Mouse (Mus musculus) T-cell, adult 2 months (primary cell): ENCODE data around the gene Ninj2.

Experiments used
- DNase-seq: peaks from one replicate; pipeline ENCODE4 v3.0.0; 2022; ENCODE audit warnings: low spot score

Gene Ninj2

DNA sequence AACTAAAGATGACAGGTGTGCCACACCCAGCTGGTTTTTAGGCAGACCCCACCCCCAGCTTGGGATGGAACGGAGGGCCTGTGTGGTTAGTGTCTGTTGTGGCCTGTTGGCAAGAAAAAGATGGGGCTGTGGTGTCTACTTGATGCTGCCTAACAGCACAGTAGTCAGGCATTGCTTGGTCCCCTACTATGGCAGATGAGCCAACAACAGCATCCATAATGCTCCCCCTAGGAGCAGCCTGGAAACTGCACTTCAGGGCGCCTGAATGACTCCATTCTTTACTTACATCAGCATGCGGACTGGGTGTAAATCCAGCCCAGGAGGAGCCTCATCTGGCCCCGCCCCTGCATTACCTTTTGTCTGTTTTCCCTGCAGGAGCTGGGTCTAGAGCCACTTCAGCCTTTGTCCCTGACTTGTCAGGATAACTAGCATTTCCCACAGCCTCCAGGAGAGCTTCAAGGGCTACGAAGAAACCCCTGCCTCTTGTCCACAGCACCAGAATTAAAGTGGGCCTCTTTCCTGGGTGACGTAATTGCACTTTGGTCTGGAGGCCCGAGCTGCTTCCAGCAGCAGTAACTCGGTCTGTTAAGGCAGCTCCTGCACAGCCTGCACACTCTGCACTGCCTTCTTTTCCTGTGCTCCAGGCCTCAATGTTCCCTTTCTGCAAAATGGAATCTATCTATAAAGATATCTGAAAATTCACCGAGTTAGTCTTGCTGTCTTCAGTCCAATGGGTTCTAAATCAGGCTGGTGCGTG, 106.7 kb downstream of the Ninj2 start:
- peak; percentile 74 for DNase-seq

DNA sequence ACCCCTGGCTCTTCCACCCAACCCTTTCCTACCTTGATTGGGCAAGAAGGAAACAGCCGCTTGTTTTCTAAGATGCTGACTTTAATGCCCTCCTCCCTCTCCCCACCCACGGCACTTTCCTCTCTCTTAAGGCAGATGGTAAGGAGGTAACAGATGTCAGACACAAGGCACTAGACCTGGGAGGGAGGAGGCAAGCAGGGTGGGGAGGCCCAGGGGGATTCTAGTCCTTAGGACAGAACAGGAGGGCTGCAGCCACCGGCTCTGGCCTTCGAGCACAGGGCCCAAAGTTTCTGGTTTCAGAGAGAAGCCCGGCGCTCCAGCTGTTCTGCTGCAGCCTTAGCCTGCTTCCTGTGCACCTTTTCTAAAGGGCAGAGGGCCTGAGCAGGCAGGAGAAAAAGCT, 108.8 kb downstream of the Ninj2 start:
- no peak for DNase-seq

DNA sequence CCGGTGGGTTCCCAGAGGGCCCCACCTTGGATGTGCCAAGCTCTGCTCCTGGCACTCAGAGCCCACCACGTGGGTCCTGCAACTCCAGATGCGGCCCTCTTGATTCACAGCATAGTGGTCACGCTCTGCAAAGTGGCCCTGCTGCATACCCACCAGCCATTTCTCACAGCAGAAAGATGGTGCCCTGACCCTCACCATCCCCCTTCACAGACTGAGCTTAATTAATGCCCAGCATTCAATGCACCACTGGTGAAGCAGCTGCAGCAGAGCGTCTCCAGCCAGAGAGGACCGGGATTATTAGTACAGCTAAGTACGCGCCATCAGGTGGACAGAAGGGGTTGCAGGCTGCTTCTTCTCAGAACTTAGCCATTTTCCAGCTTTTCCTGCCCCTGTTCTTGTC, 109.3 kb downstream of the Ninj2 start:
- no peak for DNase-seq

- DNase-seq: peak; percentile 66
Measured at GRCm38 (mm10) chr6:120206586-120206985, 113.4 kb downstream of the Ninj2 start.

- DNase-seq: no peak
Measured at GRCm38 (mm10) chr6:120211536-120211935, 118.4 kb downstream of the Ninj2 start.

DNA sequence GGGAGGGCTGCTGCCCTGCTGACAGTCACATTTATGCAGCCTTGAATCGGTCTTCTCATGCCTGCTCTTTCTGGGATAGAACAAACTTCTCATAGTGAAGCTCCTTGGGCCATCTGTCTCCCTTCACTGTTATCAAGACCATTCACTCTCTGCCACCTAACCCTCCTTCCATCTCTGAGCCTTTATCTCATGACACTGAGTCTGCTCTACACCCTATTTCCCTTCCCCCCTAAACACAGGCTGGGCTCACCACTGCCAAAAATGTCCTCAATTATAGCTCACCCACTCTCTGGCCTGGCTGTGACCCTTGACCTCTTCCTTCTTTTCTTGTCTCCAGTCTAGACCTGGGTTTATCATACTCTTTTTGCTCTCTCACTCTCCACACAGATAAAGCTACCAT, 123.6 kb downstream of the Ninj2 start:
- DNase-seq: no peak

- no peak for DNase-seq
Measured at GRCm38 (mm10) chr6:120219281-120219680, 126.1 kb downstream of the Ninj2 start.

DNA sequence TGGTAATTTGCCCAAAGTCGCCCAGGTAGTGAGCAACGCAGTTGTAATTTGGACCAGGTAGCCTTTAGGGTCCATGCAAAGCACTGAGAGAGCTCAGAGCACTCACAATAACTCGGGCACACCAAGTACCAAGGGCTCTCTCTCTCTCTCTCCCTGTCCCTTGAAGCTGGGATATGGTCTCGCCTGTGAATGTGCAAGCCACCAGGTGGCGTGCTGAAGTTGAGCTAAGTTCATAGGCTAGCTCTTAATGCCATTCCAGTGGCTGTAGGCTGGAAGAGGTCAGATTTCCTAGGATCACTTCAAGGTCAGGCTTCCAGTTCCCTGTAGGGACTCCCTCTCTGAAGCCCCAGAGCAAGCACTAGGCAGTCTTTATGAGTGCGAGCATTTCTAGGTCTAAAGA, 129.5 kb downstream of the Ninj2 start:
- peak; percentile 25 for DNase-seq

DNA sequence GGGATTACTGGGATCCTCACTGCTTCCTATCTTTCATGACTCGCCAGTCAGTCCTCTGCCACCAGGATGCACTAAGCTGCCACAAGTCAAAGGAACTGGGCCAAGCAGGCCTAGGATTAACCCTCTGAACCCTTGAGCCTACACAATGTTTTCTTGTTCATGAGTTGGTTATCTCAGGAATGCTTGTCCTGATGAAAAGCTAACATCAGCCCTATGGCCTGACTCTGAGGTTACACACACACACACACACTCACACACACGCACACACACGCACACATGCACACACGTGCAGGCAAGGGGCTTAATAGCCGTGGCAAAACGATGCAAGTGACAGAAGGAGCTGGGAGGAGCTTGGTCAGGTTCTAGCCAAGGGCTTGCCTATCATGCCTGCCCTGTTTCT, 132.2 kb downstream of the Ninj2 start:
- DNase-seq: no peak

GRCm38 (mm10) chr6:120227068-120227467, 133.9 kb downstream of the Ninj2 start:
- DNase-seq: no peak

DNA sequence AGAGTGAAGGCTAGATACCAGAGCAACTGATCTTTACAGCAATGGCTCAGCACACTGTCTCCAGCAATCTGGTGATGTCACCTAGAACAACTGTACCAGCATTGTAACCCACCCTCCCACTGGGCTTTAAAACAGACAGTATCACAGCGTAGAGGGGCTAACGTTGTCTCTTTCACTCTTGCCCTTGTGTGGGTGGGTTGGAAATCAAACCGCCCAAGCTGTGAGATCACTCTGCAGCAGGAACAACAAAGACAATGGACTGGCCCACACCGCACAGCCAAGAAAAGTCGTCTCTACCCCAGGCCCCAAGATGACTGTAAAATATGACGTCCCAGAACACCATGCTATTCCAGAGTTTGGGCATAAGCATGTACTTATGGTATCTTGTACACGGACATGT, 136.7 kb downstream of the Ninj2 start:
- DNase-seq: no peak

- no peak for DNase-seq
Measured at GRCm38 (mm10) chr6:120230441-120230840, 137.3 kb downstream of the Ninj2 start.

GRCm38 (mm10) chr6:120232885-120233284, 139.7 kb downstream of the Ninj2 start:
- no peak for DNase-seq

- no peak for DNase-seq
Measured at GRCm38 (mm10) chr6:120235874-120236273, 142.7 kb downstream of the Ninj2 start.

- no peak for DNase-seq
Measured at GRCm38 (mm10) chr6:120240461-120240860, 147.3 kb downstream of the Ninj2 start.

GRCm38 (mm10) chr6:120241453-120241852, 148.3 kb downstream of the Ninj2 start:
- DNase-seq: no peak

- DNase-seq: no peak
Measured at GRCm38 (mm10) chr6:120242530-120242929, 149.4 kb downstream of the Ninj2 start.

DNA sequence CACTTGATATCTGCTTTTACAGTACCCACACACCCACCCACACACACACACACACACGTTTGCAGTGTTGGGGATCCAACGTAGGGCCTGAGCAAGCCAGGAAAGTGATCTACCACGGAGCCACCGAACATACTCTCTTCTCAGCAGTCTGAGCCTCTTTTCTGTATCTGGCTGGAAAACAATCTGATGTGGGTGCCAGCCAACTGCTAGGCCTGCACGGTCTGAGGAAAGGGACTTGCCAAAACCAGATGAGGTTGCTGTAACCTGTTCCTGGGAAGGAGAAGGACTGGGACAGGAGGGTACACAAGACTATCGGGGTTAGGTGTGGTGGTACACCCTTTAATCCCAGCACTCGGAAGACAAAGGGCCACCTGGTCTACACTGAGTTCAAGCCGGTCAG, 150.1 kb downstream of the Ninj2 start:
- no peak for DNase-seq

GRCm38 (mm10) chr6:120246676-120247075, 153.5 kb downstream of the Ninj2 start:
- no peak for DNase-seq

DNA sequence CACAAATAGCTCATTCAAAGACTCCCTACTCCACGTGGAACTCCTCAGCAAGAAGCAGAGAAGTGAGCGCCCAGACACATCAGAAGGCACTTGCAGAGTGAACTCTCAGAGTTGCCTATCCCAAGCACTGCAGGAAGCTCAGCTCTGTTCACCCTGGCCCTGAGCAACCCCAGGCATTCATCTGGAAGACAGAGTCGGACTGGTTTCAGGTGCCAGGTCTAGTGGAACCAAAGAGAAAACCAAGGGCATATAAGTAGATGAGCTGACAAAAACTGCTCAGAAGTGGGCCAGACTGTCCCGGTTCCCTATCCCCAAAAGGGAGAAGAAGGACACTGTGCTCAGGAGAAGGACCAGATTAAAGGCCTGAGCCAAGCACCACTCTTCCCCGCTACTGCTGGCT, 156.7 kb downstream of the Ninj2 start:
- DNase-seq: no peak
